Mouse (Mus musculus) lung, adult 2 months (tissue): ENCODE measurements at regions not wholly inside any gene's neighbourhood (a gene's known extent, or its start where the extent isn't known, plus 50 kb on each side); places are given as distances from the start of the nearest gene placed in this dataset.

ENCODE experiments used
- CTCF ChIP-seq: fragments of 200-500 bp; IDR thresholded peaks from 2 replicates; pipeline ENCODE4 v1.5.1; 2011; ENCODE audit warnings: mild to moderate bottlenecking, low read length, control low read depth; ENCODE audit not compliant: insufficient read depth
- POLR2A ChIP-seq: fragments of 200-500 bp; IDR thresholded peaks from 2 replicates; pipeline ENCODE4 v1.6.1; 2011; ENCODE audit warnings: low read depth, mild to moderate bottlenecking, control low read depth, low read length, borderline replicate concordance; ENCODE audit errors: extremely low read depth

DNA sequence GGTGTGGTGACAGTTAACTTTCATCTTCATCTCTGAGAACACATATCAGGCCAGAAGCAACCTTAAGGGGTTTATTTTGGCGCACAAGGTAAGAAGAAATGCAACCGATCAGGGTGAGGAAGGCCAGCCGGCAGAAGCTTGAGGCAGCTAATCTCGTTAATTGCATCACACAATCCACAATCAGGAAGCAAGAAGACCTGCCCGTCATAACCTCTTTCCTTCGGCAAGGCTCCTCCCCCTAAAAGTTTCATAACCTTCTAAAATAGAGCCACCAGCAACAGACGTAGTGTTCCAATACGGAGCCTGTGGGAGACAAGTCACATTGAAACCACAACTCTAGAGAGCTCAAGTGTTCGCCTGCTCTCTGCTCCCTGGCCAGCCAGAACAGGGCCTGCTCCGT lies 91.4 kb downstream of the Dyrk2 start:
- TF ChIP-seq CTCF = no peak
- TF ChIP-seq POLR2A = no peak
